Mouse (Mus musculus): ENCODE data around the gene Olfr692.

- TF ChIP-seq CTCF (conservative IDR thresholded peaks at IDR 0.05; ENCODE audit: low read length) (no peak), NANOG (IDR thresholded peaks at IDR 0.05; ENCODE audit: borderline replicate concordance, low read length) (no peak), POU5F1 (IDR thresholded peaks at IDR 0.05; ENCODE audit: borderline replicate concordance, low read length) (no peak)
Observed at GRCm38 (mm10) chr7:105406322-105406721, 38.3 kb downstream of the Olfr692 start.

All from E14TG2a.4 (cell line).